In the genomic region with DNA sequence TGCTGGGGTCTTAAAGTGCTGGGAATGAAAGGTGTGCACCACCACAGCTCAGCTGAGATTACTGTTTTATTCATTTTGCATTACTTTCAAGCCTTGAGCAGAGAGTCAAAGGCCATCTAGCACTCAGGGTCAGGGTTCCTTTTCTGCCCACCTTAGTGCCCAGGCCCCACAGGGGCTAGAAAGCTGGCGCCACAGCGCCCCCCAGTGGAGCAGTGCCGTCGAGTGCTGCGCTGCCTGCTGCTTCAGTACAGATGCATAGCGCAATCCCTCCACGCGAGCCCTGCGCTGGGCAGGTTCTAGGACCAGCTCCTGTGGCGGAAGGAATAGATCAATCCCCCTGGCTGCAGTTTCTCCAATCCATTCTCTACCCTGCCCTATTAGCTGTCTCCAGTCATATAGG, we compare ENCODE assay signal across 8 mouse cellular contexts. TPM values are rescaled to one million over a fixed set of nuclear protein-coding genes. Genes with fewer than 3 reads are reported as not detected.
DNase-seq lines count a peak whose midpoint lies in the region; ATAC-seq lines count a peak whose summit lies in the region.

No protein-coding gene starts in this region.

- no peak overlapping the region for H3K27ac ChIP-seq in heart, embryonic 15.5 days
- H3K27ac ChIP-seq in limb, embryonic 10.5 days = no peak overlapping the region

- peaks cover 48% of the 10 kb centered on the region for H3K27me3 ChIP-seq in heart, embryonic 15.5 days
- H3K27me3 ChIP-seq in limb, embryonic 10.5 days (ENCODE audit: low read depth, poor library complexity, severe bottlenecking) = peaks cover 86% of the 10 kb centered on the region

- no peak overlapping the region for H3K4me3 ChIP-seq in heart, embryonic 15.5 days
- peak overlapping the region; percentile 46 for H3K4me3 ChIP-seq in limb, embryonic 10.5 days

- 29% methylated on average over 10 of the region's 10 CpGs for WGBS in heart, embryonic 15.5 days
- WGBS in limb, embryonic 10.5 days = 8% methylated on average over 10 of the region's 10 CpGs

- no peak overlapping the region for H3K9ac ChIP-seq in heart, embryonic 15.5 days

- H3K36me3 ChIP-seq in heart, embryonic 15.5 days = peaks cover 39% of the 10 kb centered on the region; the same call in 1 of the 2 replicates
- no peaks in the 10 kb centered on the region for H3K36me3 ChIP-seq in limb, embryonic 10.5 days

- no peak for ATAC-seq in heart, embryonic 15.5 days (replicated peaks; ENCODE audit: insufficient number of reproducible peaks, insufficient read depth, low FRiP score, low read depth)

- DNase-seq in cerebellum, postnatal 25 days = peak; percentile 63 to 80
- DNase-seq in cerebellum, adult 8-10 months = no peak
- DNase-seq in B cell, adult 2 months = peak; percentile 76
- peak; percentile 43 for DNase-seq in c-Kit-positive CD71-negative TER-119-negative erythroid progenitor cells, embryonic 14.5 days (ENCODE audit: low read depth)
- peak; percentile 86 for DNase-seq in limb, embryonic 10.5 days (ENCODE audit: low spot score)
- DNase-seq in neural tube, embryonic 10.5 days (ENCODE audit: extremely low spot score, low spot score) = peak; percentile 79
- no peak for DNase-seq in right cerebral cortex, postnatal 36 days (ENCODE audit: low spot score in 2 of 2)

- no peaks in the 10 kb centered on the region for H3K9me3 ChIP-seq in heart, embryonic 15.5 days (replicated peaks)
- no peaks in the 10 kb centered on the region for H3K9me3 ChIP-seq in limb, embryonic 10.5 days (replicated peaks)

- H3K4me2 ChIP-seq in heart, embryonic 15.5 days = peak overlapping the region; percentile 56

- peaks cover 8% of the 10 kb centered on the region for H3K4me1 ChIP-seq in heart, embryonic 15.5 days (replicated peaks)
- H3K4me1 ChIP-seq in limb, embryonic 10.5 days = peaks cover 28% of the 10 kb centered on the region

RNA-seq across cellular contexts. Expression of a gene that starts 6.9 kb away (rescaled TPM):
- polyA plus RNA-seq in heart, embryonic 15.5 days (2015; fragmentation: Nextera tagmentation; extraction: Ambion mirVana) = 17.7 and 22.9 TPM in 2 replicates
- polyA plus RNA-seq in limb, embryonic 10.5 days (2016; fragmentation: Nextera tagmentation; extraction: Ambion mirVana) = 52.8 and 60.6 TPM in 2 replicates

RNA-seq across cellular contexts. Expression of a gene that starts 22.8 kb away (rescaled TPM):
- 1.8 and 4.2 TPM in 2 replicates for polyA plus RNA-seq in heart, embryonic 15.5 days (2015; fragmentation: Nextera tagmentation; extraction: Ambion mirVana)
- polyA plus RNA-seq in limb, embryonic 10.5 days (2016; fragmentation: Nextera tagmentation; extraction: Ambion mirVana) = 0.73 and 0.76 TPM in 2 replicates

RNA-seq across cellular contexts. Expression of a gene that starts 25.1 kb away (rescaled TPM):
- polyA plus RNA-seq in heart, embryonic 15.5 days (2015; fragmentation: Nextera tagmentation; extraction: Ambion mirVana) = 130 and 138 TPM in 2 replicates
- polyA plus RNA-seq in limb, embryonic 10.5 days (2016; fragmentation: Nextera tagmentation; extraction: Ambion mirVana) = 164 and 175 TPM in 2 replicates

Comparison
In these comparisons a context has a peak if more than half of its experiments do, and no peak if none do; other contexts are left out.
1. DNase-seq: peak in cerebellum, postnatal 25 days (2 of 2), B cell, adult 2 months (2 of 2), c-Kit-positive CD71-negative TER-119-negative erythroid progenitor cells, embryonic 14.5 days (single experiment), limb, embryonic 10.5 days (single experiment) and neural tube, embryonic 10.5 days (single experiment); none in cerebellum, adult 8-10 months (single experiment) and right cerebral cortex, postnatal 36 days (0 of 2).